Mouse (Mus musculus) neural tube, embryonic 14.5 days (tissue): ENCODE measurements around the gene Noct. TPM values are rescaled to one million over a fixed set of nuclear protein-coding genes. Genes with fewer than 3 reads are reported as not detected.
A peak's percentile ranks its signal among the peaks of the same experiment; 100 is the strongest.
"Not testable (repeated sequence)": the region's sequence is repeated elsewhere in the genome, so short reads cannot be mapped to it uniquely, and the experiment has no call there.

Source experiments
- ATAC-seq: fragments of 200-750 bp; cut with Nextera tagmentation; 2 replicates; pipeline ENCODE4 v1.8.0; 2017; ENCODE audit warnings: low read depth, mild to moderate bottlenecking, moderate TSS enrichment, moderate library complexity
- H3K27ac ChIP-seq: fragments of 300-500 bp; sonication (generic); 2 replicates; pipeline ENCODE4 v1.5.1; 2014; ENCODE audit warnings: low read depth, mild to moderate bottlenecking, control low read depth, low read length, moderate library complexity, mixed read lengths
- H3K27me3 ChIP-seq: fragments of 300-500 bp; sonication (generic); 2 replicates; pipeline ENCODE4 v1.6.1; 2014; ENCODE audit warnings: low read length; ENCODE audit not compliant: control insufficient read depth, insufficient read depth
- H3K36me3 ChIP-seq: fragments of 300-500 bp; sonication (generic); 2 replicates; pipeline ENCODE4 v1.6.1; 2014; ENCODE audit warnings: low read length, mixed read lengths; ENCODE audit not compliant: control insufficient read depth, insufficient read depth
- H3K4me1 ChIP-seq: fragments of 300-500 bp; sonication (generic); 2 replicates; pipeline ENCODE4 v1.6.1; 2014; ENCODE audit warnings: low read length; ENCODE audit not compliant: control insufficient read depth, insufficient read depth
- H3K4me2 ChIP-seq: fragments of 300-500 bp; sonication (generic); 2 replicates; pipeline ENCODE4 v1.6.1; 2014; ENCODE audit warnings: mild to moderate bottlenecking, low read depth, low read length, control low read depth
- H3K4me3 ChIP-seq: fragments of 300-500 bp; sonication (generic); 2 replicates; pipeline ENCODE4 v1.5.1; 2014; ENCODE audit warnings: low read depth, low read length, control low read depth, mixed read lengths
- H3K9ac ChIP-seq: fragments of 300-500 bp; sonication (generic); replicated peaks from 2 replicates; pipeline ENCODE4 v1.6.1; 2014; ENCODE audit warnings: low read depth, mild to moderate bottlenecking, control low read depth, low read length, mixed read lengths
- H3K9me3 ChIP-seq: fragments of 300-500 bp; sonication (generic); 2 replicates; pipeline ENCODE4 v1.6.1; 2016; ENCODE audit warnings: low read length; ENCODE audit not compliant: control insufficient read depth
- WGBS: fragments of 180-500 bp; shearing (Covaris S2); extraction: QIAGEN DNeasy Blood & Tissue Kit; methylation state at CpG from one replicate; pipeline ENCODE4 v1.1.7; 2014; 5-methylcytosine and 5-hydroxymethylcytosine counted together
- polyA plus RNA-seq: library from polyadenylated mRNA; unstranded; fragments of >200 nt; fragmentation: Nextera tagmentation; extraction: Ambion mirVana; gene quantifications from 2 replicates; pipeline ENCODE4 v1.2.1, GENCODE M21; 2014

The Noct gene
- 36.6 and 42.4 TPM in 2 replicates for polyA plus RNA-seq

- H3K9ac ChIP-seq = peak within 1 kb of the TSS; percentile 95
- H3K36me3 ChIP-seq = no peaks in the 10 kb centered on the region
- H3K9me3 ChIP-seq = no peaks in the 10 kb centered on the region
- H3K27ac ChIP-seq = peak within 1 kb of the TSS; percentile 99
- ATAC-seq = peak; percentile 93
- H3K4me1 ChIP-seq = peaks cover 9% of the 10 kb centered on the region; the same call in 1 of the 2 replicates
- H3K4me3 ChIP-seq = peak within 1 kb of the TSS; percentile 87
- H3K4me2 ChIP-seq = peak within 1 kb of the TSS; percentile 72
- under 1% methylated on average over 83 of the region's 100 CpGs for WGBS
- no peaks in the 10 kb centered on the region; the same call in 1 of the 2 replicates for H3K27me3 ChIP-seq
These were observed at the start of gene Noct for GRCm38 (mm10) chr3:51224363-51225225. Gene Noct, plus strand, starts transcription at chr3:51224447.

GRCm38 (mm10) chr3:51178158-51178557 lies 46.1 kb upstream of the Noct start:
- no peaks in the 10 kb centered on the region for H3K27me3 ChIP-seq
- no peaks in the 10 kb centered on the region for H3K4me1 ChIP-seq
- H3K27ac ChIP-seq = no peak overlapping the region
- WGBS = 51% methylated on average over 10 of the region's 10 CpGs
- H3K9ac ChIP-seq = no peak overlapping the region
- ATAC-seq = no peak
- no peak overlapping the region for H3K4me3 ChIP-seq
- H3K36me3 ChIP-seq = no peaks in the 10 kb centered on the region
- no peaks in the 10 kb centered on the region for H3K9me3 ChIP-seq
- no peak overlapping the region for H3K4me2 ChIP-seq

- Histone ChIP-seq H3K4me1 (no peaks in the 10 kb centered on the region), H3K27ac (no peak overlapping the region), H3K9me3 (no peaks in the 10 kb centered on the region), H3K4me2 (no peak overlapping the region), H3K27me3 (no peaks in the 10 kb centered on the region), H3K9ac (no peak overlapping the region), H3K4me3 (no peak overlapping the region), H3K36me3 (no peaks in the 10 kb centered on the region)
- WGBS = 82% methylated on average over 6 of the region's 6 CpGs
- ATAC-seq = no peak
These were observed 44.6 kb upstream of the Noct start for GRCm38 (mm10) chr3:51179460-51180146.

GRCm38 (mm10) chr3:51180341-51180940 lies 43.8 kb upstream of the Noct start:
- 86% methylated on average over 8 of the region's 8 CpGs for WGBS
- H3K36me3 ChIP-seq = no peaks in the 10 kb centered on the region
- no peak overlapping the region for H3K27ac ChIP-seq
- no peak overlapping the region for H3K4me3 ChIP-seq
- H3K27me3 ChIP-seq = no peaks in the 10 kb centered on the region
- no peaks in the 10 kb centered on the region for H3K4me1 ChIP-seq
- no peak overlapping the region for H3K9ac ChIP-seq
- no peak for ATAC-seq
- no peak overlapping the region for H3K4me2 ChIP-seq
- no peaks in the 10 kb centered on the region for H3K9me3 ChIP-seq

- Histone ChIP-seq H3K36me3 (no peaks in the 10 kb centered on the region), H3K4me3 (no peak overlapping the region), H3K9ac (no peak overlapping the region), H3K4me2 (no peak overlapping the region), H3K9me3 (no peaks in the 10 kb centered on the region), H3K27me3 (no peaks in the 10 kb centered on the region), H3K4me1 (no peaks in the 10 kb centered on the region), H3K27ac (no peak overlapping the region)
- ATAC-seq = no peak
- 54% methylated on average over 5 of the region's 5 CpGs for WGBS
These were observed 41.8 kb upstream of the Noct start for GRCm38 (mm10) chr3:51182455-51182854.

GRCm38 (mm10) chr3:51183508-51183907 lies 40.7 kb upstream of the Noct start:
- not testable (repeated sequence) for ATAC-seq, H3K4me2 ChIP-seq
- 94% methylated on average over 1 of the region's 1 CpGs for WGBS

GRCm38 (mm10) chr3:51183967-51184366 lies 40.3 kb upstream of the Noct start:
- ATAC-seq = not testable (repeated sequence)

More at GRCm38 (mm10) chr3:51183508-51183907, 40.7 kb upstream of the Noct start:
- H3K27me3 ChIP-seq, H3K9me3 ChIP-seq, H3K4me1 ChIP-seq, H3K27ac ChIP-seq, H3K4me3 ChIP-seq, H3K9ac ChIP-seq, H3K36me3 ChIP-seq: not testable (repeated sequence)

GRCm38 (mm10) chr3:51184715-51185114 lies 39.5 kb upstream of the Noct start:
- WGBS = 85% methylated on average over 10 of the region's 10 CpGs
- Histone ChIP-seq H3K9me3 (no peaks in the 10 kb centered on the region), H3K36me3 (no peaks in the 10 kb centered on the region), H3K4me1 (no peaks in the 10 kb centered on the region), H3K27ac (no peak overlapping the region), H3K4me3 (no peak overlapping the region), H3K4me2 (no peak overlapping the region), H3K27me3 (no peaks in the 10 kb centered on the region), H3K9ac (no peak overlapping the region)
- no peak for ATAC-seq

More at GRCm38 (mm10) chr3:51183967-51184366, 40.3 kb upstream of the Noct start:
- not testable (repeated sequence) for H3K27ac ChIP-seq, H3K36me3 ChIP-seq, H3K4me2 ChIP-seq, H3K4me1 ChIP-seq, H3K9ac ChIP-seq, H3K4me3 ChIP-seq, H3K27me3 ChIP-seq, H3K9me3 ChIP-seq
- 95% methylated on average over 3 of the region's 3 CpGs for WGBS

GRCm38 (mm10) chr3:51185406-51185805 lies 38.8 kb upstream of the Noct start:
- ATAC-seq = no peak
- no peak overlapping the region for H3K27ac ChIP-seq
- H3K9me3 ChIP-seq = no peaks in the 10 kb centered on the region
- H3K27me3 ChIP-seq = no peaks in the 10 kb centered on the region
- no peaks in the 10 kb centered on the region for H3K36me3 ChIP-seq
- H3K4me3 ChIP-seq = no peak overlapping the region
- no peak overlapping the region for H3K4me2 ChIP-seq
- H3K4me1 ChIP-seq = no peaks in the 10 kb centered on the region
- WGBS = 90% methylated on average over 7 of the region's 7 CpGs
- H3K9ac ChIP-seq = no peak overlapping the region
